Mouse (Mus musculus) bone marrow, adult 2 months (tissue): Measurements from ENCODE around the gene Sypl.

ENCODE experiments used
- CTCF ChIP-seq: fragments of 200-500 bp; IDR thresholded peaks from 2 replicates; pipeline ENCODE4 v1.5.1; 2011; ENCODE audit warnings: low read length, control low read depth; ENCODE audit not compliant: control insufficient read depth, insufficient read depth
- POLR2A ChIP-seq: fragments of 200-500 bp; IDR thresholded peaks from 2 replicates; pipeline ENCODE4 v1.6.1; 2011; ENCODE audit warnings: low read depth, mild to moderate bottlenecking, control low read depth, low read length, borderline replicate concordance; ENCODE audit not compliant: control insufficient read depth

GRCm38 (mm10) chr12:32953596-32954215 is at the start of gene Sypl:
- TF ChIP-seq POLR2A (peak; percentile 61; the same call in 1 of the 2 replicates), CTCF (no peak)
